Mouse (Mus musculus): ENCODE results near the gene Traf2.

The Traf2 gene

GRCm38 (mm10) chr2:25546811-25547491, at the start of gene Traf2:
Gene Traf2 (minus strand): TSS chr2:25546940.
- peak; percentile 98 for DNase-seq

GRCm38 (mm10) chr2:25591863-25592262, 45.1 kb upstream of the Traf2 start:
- DNase-seq = no peak

GRCm38 (mm10) chr2:25588227-25588907, 41.6 kb upstream of the Traf2 start:
- DNase-seq = no peak

GRCm38 (mm10) chr2:25587290-25587689, 40.5 kb upstream of the Traf2 start:
- no peak for DNase-seq

GRCm38 (mm10) chr2:25585601-25586000, 38.9 kb upstream of the Traf2 start:
- DNase-seq = peak; percentile 54

- DNase-seq = peak; percentile 50
Observed at GRCm38 (mm10) chr2:25584856-25585255, 38.1 kb upstream of the Traf2 start.

GRCm38 (mm10) chr2:25584152-25584551, 37.4 kb upstream of the Traf2 start:
- peak; percentile 63 for DNase-seq

GRCm38 (mm10) chr2:25583571-25583970, 36.8 kb upstream of the Traf2 start:
- peak; percentile 68 for DNase-seq

- peak; percentile 71 for DNase-seq
Observed at GRCm38 (mm10) chr2:25583120-25583481, 36.4 kb upstream of the Traf2 start.

- DNase-seq = peak; percentile 79
Observed at GRCm38 (mm10) chr2:25582466-25583119, 35.9 kb upstream of the Traf2 start.

- DNase-seq = peak; percentile 97
Observed at GRCm38 (mm10) chr2:25581901-25582301, 35.2 kb upstream of the Traf2 start.

- peak; percentile 91 for DNase-seq
Observed at GRCm38 (mm10) chr2:25581294-25581864, 34.6 kb upstream of the Traf2 start, which contains the start of gene Ajm1. Gene Ajm1 (minus strand): TSS chr2:25581757.

GRCm38 (mm10) chr2:25580621-25581101, 33.9 kb upstream of the Traf2 start:
- DNase-seq = peak; percentile 71

- DNase-seq = peak; percentile 84
Observed at GRCm38 (mm10) chr2:25579737-25580460, 33.2 kb upstream of the Traf2 start.

- DNase-seq = no peak
Observed at GRCm38 (mm10) chr2:25578796-25579736, 32.3 kb upstream of the Traf2 start.

GRCm38 (mm10) chr2:25577951-25578795, 31.4 kb upstream of the Traf2 start:
- DNase-seq = peak; percentile 63

- peak; percentile 57 for DNase-seq
Observed at GRCm38 (mm10) chr2:25576965-25577891, 30.5 kb upstream of the Traf2 start.

- DNase-seq = peak; percentile 67
Observed at GRCm38 (mm10) chr2:25576028-25576850, 29.5 kb upstream of the Traf2 start.

Data from cerebellum, adult 11-12 months (tissue).